Mouse (Mus musculus): ENCODE data around the gene Plcd3.

The Plcd3 gene

GRCm38 (mm10) chr11:103058499-103059085 lies 42.9 kb downstream of the Plcd3 start:
- DNase-seq, result no peak

GRCm38 (mm10) chr11:103056636-103057035 lies 44.8 kb downstream of the Plcd3 start:
- DNase-seq, result no peak

DNA sequence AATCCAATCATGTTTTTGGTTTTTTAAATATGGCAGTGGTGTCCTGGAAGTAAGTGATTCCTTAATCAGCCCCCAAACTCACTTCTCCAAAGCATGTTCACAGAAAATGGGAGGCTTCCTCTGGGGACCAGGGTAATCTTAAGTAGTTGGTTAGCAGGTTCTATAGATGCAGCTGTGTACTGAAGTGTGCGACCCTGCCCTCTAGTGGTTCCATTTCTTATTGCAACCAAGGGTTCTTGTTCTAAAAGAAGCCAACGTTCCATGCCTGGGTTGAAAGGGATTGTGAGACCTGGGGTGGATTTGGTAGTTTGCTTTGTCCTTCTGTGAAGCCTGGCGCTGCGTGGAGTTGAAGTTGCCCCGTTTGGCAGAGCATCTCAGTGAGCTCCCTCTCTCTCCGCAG lies 46.7 kb downstream of the Plcd3 start:
- DNase-seq, result peak; percentile 48 to 63

GRCm38 (mm10) chr11:103053191-103054076 lies 48.0 kb downstream of the Plcd3 start:
- no peak for DNase-seq

- DNase-seq, result no peak
Observed at GRCm38 (mm10) chr11:103052078-103052477, 49.4 kb downstream of the Plcd3 start.

- no peak for DNase-seq
Observed at GRCm38 (mm10) chr11:103051249-103051691, 50.2 kb downstream of the Plcd3 start.

DNA sequence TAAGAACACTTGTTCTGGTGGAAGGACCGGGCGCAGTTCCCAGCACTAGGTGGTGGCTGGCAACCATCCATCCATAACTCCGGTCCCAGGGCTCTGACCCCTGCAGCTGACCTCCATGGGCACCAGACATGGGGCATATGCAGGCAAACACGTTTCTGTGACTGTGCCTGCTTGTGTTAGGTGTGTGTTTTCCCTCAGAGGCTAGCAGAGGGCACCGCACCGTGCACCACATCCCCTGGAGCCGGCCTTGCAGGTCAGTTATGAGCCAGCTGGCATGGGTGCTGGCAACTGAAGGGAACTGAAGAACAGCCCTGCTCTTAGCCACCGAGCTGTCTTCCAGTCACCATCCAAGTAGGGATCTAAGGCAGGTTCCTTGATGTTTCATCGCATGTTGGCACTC lies 51.3 kb downstream of the Plcd3 start:
- no peak for DNase-seq

DNA sequence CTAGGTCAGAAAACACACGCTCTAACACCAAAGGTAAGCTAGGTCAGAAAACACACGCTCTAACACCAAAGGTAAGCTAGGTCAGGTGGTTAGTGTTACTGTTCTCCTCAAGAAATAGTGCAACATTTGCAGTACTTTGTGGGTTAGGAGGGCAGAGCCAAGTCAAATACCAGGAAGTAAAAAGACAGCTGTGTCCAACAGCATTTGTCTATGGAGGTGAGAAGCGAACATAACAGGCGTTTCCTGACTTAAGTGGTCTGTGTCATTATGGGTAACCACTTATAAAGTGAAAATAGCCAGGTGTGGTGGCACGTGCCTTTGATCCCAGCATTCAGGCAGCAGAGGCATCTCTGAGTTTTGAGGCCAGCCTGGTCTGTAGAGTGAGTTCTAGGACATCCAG lies 51.8 kb downstream of the Plcd3 start:
- DNase-seq, result no peak

- no peak for DNase-seq
Observed at GRCm38 (mm10) chr11:103046286-103046685, 55.2 kb downstream of the Plcd3 start.

- no peak for DNase-seq
Observed at GRCm38 (mm10) chr11:103043982-103044381, 57.5 kb downstream of the Plcd3 start.

DNA sequence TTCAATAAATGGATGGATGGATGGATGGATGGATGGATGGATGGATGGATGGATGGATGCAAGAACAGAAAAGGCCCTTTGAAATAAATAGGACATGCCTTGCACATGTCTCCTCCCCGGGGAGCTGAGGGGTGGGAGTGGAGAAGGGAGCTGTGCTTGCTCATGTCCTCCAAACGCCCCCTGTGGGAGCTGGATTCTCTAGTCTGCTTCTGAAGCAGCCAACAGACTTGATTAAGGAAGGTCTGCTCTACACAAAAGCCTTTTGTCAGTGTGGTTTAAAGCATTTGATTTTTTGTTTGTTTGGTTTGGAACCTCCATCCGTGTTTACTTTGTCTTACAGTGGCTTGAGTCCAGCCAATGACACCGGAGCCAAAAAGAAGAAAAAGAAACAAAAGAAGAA lies 58.6 kb downstream of the Plcd3 start:
- DNase-seq, result no peak

GRCm38 (mm10) chr11:103038037-103038436 lies 63.4 kb downstream of the Plcd3 start:
- no peak for DNase-seq

DNA sequence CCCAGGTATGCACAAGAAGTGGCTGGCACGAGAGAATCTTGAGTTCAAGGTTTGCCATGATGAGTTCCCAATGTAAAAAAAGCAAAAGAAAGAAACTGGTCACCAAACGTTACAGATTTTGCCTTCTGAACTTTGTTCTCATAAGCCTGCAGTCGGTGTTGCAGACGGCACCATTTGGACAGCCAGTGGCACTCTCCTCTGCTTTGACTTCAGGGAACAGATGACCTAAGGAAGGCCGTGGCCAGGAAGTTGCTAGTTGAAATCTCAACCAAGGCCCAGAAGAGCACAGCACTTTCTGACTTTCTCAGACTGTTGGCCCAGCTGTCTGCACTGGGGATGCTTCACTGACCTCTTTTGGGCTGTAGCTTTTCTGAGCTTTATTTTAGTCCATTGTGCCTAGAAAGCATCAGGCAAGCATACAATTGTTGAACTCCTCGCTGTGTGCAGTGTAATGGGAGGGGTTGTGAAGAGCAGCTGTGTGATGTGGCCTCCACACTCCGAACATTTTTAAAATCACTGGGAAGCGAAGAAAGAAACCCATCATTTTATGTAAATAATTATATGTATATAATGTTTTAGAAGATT lies 64.5 kb downstream of the Plcd3 start:
- DNase-seq, result no peak

GRCm38 (mm10) chr11:103035007-103035406 lies 66.5 kb downstream of the Plcd3 start:
- DNase-seq, result no peak

DNA sequence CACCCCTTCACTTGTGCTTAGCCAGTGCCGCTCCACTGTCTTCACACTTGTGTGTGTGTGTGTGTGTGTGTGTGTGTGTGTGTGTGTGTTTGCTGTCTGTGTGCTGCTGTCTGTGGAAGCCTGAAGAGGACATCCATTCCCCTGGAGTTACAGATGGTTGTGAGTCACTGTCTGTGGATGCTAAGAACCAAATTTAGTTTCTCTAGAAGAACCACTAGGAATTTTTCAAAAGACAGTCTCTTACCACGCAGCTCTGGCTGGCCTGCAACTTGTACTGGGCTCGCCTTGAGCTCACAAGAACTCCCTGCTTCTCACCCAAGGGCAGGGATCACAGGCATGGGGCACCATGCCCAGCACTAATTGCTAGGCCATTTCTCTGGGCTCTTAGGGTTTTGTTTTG lies 68.4 kb downstream of the Plcd3 start:
- DNase-seq, result no peak

DNA sequence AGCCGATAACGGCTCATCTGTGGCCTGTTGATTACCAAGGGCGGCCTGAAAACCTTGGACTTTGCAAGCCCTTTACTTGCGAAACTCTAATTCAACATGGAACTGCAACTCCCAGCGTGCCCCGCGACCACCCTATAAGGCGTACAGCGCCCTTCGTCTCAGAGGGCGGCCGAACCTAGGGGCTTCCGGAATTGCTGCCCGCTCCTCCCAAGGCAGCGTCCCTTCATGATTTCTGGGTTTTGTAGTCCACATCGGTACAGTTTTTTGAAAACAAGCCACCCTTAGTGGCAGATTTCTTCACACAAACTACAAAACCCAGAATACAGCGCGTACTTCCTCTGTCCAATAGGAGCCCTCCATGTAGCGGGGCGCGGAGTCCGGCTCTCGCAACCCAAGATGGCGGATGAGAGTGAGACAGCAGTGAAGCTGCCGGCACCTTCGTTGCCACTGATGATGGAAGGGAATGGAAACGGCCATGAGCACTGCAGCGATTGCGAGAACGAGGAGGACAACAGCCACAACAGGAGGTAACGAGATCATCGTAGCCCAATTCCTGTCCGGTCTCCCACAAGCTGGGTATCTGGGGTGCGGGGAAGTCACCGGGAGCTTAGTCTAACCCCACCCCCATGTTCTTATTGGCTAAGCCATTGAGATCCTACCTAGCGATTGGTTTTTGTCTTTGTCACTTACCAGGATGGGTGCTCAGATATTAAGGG lies 73.1 kb downstream of the Plcd3 start, which contains the start of the genes Nmt1 and Dcakd:
Gene Nmt1 (plus strand): TSS at position 15 of the 716 bp plus-strand sequence.
Gene Dcakd (minus strand): TSS at position 158 of the 716 bp plus-strand sequence.
- peak; percentile 89 to 93 for DNase-seq

DNA sequence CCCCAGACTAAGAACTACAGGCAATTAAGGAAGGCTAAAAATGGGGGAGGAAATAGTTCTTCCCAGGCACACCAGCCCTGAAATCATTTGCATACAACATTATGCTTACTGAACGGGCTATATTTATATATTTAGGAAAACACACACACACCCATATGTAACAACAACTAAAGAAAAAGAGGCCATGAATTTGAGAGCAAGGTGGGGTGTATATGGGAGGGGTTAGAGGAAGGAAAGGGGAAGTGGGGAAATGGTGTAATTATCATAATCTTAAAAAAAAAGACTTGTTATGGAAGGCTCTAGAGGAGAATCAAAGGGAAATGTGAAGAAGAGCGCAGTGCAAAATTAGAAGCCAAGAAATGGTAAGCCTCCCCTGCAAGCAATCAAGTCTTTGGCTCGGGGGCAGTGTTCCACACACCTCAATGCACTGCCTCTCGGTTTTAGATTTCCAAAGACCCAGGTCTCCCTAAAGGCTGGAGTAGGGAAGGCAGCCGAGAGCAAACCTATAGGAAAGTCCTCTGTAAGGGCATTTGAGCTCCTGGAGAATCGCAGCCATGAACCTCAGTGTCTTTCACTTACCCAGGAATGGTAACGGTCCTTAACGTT lies 73.8 kb downstream of the Plcd3 start:
- no peak for DNase-seq

DNA sequence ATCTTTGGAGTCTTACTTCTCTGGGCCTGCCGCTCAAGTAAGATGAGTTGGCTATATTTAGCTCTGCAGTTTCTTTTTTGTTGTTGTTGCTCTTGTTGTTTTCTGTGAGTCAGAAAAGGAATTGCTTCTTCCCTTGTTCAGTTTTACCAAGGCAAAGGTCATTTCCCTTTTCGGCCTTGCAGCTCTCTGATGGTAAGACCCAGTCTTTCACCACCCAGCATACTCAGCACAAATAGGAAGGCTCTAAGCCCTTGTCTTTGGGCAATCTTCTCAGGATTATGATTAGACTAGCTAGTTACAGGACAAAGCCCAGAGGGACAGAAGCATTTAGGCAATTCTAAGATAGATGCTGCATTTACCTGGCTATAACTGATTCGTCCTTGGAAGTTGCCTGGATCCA lies 74.6 kb downstream of the Plcd3 start:
- no peak for DNase-seq

DNA sequence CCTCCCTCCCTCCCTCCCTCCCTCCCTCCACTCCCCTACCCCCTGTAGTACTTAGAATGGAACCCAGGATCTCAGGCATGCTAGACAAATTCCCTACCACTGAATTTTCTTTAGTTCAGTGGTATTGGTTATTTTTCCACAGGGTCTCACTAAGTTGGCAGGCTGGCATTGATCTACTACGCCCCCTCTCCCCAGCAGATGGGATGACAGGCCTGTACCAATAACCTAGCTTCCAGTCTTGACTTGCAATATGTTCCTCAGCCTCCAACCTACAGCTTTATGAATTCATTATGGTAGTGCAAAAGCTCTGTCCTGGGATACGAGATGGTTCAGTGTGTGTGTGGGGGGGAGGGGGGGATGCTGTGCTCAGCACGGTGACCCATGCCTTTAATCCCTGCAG lies 77.5 kb downstream of the Plcd3 start:
- no peak for DNase-seq

DNA sequence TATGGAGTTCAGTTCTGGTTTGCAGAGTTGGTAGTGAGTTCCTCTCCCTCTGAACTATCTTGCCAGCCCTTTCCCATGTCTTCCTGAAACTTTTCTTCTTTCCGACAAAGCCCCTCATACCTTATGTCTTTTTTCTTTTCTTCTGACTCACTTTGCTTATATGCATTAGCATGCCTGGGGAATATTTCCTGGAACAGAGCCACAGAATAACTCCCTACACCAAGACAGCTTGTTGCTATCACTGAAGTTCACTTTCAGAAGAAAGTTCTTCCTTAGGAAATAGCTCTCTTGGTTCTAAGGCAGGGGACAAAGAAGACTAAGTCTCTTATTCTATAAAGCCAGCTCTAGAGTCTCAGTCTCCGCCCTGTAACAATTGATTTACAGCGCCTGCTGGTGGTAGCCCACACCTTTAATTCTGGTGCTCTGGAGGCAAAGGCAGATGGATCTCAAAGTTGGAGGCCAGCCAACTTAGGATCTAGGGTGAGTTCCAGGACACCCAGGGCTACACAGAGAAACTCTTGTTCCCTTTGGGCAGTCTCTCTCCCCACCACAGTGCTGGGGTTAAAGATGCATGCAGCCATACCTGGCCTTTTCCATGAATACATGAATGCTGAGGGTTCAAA lies 80.6 kb downstream of the Plcd3 start:
- DNase-seq, result no peak

All from thymus, postnatal 36 days (tissue).